Mouse (Mus musculus) left cerebral cortex, adult 18-20 months (tissue): ENCODE measurements around the gene Acot7. TPM values are rescaled to one million over a fixed set of nuclear protein-coding genes. Genes with fewer than 3 reads are reported as not detected.

ENCODE experiments used
- total RNA-seq, 2 experiments: library from RNA; stranded (reverse); gene quantifications; 2 replicates each; pipeline ENCODE4 v1.2.3; 2021

Gene Acot7
- total RNA-seq, 2 experiments from 2014 or later = 328 to 345 TPM

Other genes starting within 250 kb of the Acot7 start
- gene Dnajc11, start 244.4 kb upstream of the Acot7 start, total RNA-seq = 10 to 100 TPM; 58.6 to 61.5 TPM
- 10 to 100 TPM; 16.9 to 23.7 TPM for gene Thap3, start 189.1 kb upstream of the Acot7 start, total RNA-seq
- gene Phf13, start 181.9 kb upstream of the Acot7 start, total RNA-seq = 10 to 100 TPM; 17.8 to 19.5 TPM
- gene Klhl21, start 169.3 kb upstream of the Acot7 start, total RNA-seq = 10 to 100 TPM; 20.2 to 20.3 TPM
- 10 to 100 TPM; 12.3 to 12.7 TPM for gene Zbtb48, start 150.5 kb upstream of the Acot7 start, total RNA-seq
- under 1 TPM; 0.49 to 0.68 TPM for gene Tas1r1, start 139.6 kb upstream of the Acot7 start, total RNA-seq
- 10 to 100 TPM; 16.4 to 19.2 TPM for gene Nol9, start 138.8 kb upstream of the Acot7 start, total RNA-seq
- 10 to 100 TPM; 80.0 to 91.9 TPM for gene Plekhg5, start 105.6 kb upstream of the Acot7 start, total RNA-seq
- 10 to 100 TPM; 19.0 to 20.7 TPM for gene Tnfrsf25, start 62.2 kb upstream of the Acot7 start, total RNA-seq
- 1 to 10 TPM; 3.0 to 3.4 TPM for gene Espn, start 25.8 kb upstream of the Acot7 start, total RNA-seq
- not detected for gene Hes2, start 19.3 kb upstream of the Acot7 start, total RNA-seq
- 10 to 100 TPM; 26.8 to 33.4 TPM for gene Gpr153, start 96.1 kb downstream of the Acot7 start, total RNA-seq
- gene Hes3, start 113.5 kb downstream of the Acot7 start, total RNA-seq = not detected
- 10 to 100 TPM; 49.8 to 58.4 TPM for gene Icmt, start 119.1 kb downstream of the Acot7 start, total RNA-seq
- gene Rnf207, start 140.9 kb downstream of the Acot7 start, total RNA-seq = 10 to 100 TPM; 18.9 to 20.8 TPM
- gene Rpl22, start 147.6 kb downstream of the Acot7 start, total RNA-seq = 100 to 1,000 TPM; 162 to 191 TPM
- gene Chd5, start 160.5 kb downstream of the Acot7 start, total RNA-seq = 100 to 1,000 TPM; 172 to 179 TPM